Mouse (Mus musculus) stomach, postnatal 0 days (tissue): Measurements from ENCODE around the gene Fmn2.

Source experiments
- CTCF ChIP-seq: IDR thresholded peaks from 2 replicates; pipeline ENCODE4 v1.5.1; 2016; ENCODE audit warnings: antibody characterized with exemption, low read depth, mild to moderate bottlenecking, moderate library complexity
- EP300 ChIP-seq: optimal IDR thresholded peaks from 2 replicates; pipeline ENCODE3; 2016; ENCODE audit warnings: antibody characterized with exemption

DNA sequence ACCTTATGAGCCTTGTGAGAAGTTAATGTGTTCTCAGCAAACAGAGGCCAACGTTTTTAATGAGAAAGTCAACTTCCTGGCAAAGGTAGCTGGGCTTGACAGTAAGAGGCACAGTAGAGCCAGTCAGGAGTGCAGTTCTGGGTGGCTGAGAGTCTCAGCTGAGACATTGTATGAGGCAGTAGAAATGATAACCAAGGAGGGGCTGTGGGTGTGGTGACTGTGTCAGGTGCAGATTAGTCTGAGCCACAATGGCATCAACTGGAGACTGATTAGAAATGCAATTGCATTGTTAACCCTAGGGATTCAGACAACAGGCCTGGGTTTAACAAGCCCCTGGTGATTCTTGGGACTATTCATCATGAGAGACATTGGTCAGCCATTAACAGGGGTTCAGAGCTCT is 99.0 kb downstream of the Fmn2 start:
- TF ChIP-seq CTCF, result no peak
- TF ChIP-seq EP300, result no peak
